Mouse (Mus musculus): Measurements from ENCODE around the gene Armh3. TPM values are rescaled to one million over a fixed set of nuclear protein-coding genes. Genes with fewer than 3 reads are reported as not detected.

Gene Armh3
- polyA plus RNA-seq, 1 experiment, result 22.0 TPM

DNA sequence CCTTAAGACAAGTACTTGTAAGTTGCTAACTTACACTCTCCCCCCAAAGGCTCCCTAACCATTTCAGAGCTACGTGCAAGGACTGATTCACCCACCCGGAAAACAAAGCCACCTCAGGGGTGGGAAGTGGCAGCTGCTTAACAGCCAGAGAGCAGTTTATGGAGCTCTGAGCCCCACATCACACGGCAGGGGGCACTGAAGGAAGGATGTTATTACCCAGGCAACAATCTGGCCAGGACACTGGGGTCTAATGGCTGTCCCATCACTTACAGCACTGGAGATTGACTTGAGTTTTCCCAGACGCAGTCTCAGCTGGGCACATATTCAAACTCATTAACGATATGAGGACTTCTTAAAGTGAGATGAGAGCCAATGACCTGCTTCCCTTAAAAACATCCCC, 37.5 kb downstream of the Armh3 start:
- DNase-seq (ENCODE audit: low read depth), result peak; percentile 10
- no peak for TF ChIP-seq CTCF (IDR thresholded peaks at IDR 0.05; ENCODE audit: borderline replicate concordance, extremely low read depth, insufficient read depth, insufficient read length)
- TF ChIP-seq POLR2A (IDR thresholded peaks at IDR 0.05; ENCODE audit: borderline replicate concordance, extremely low read depth, insufficient read depth, insufficient read length, poor library complexity, severe bottlenecking), result no peak

DNA sequence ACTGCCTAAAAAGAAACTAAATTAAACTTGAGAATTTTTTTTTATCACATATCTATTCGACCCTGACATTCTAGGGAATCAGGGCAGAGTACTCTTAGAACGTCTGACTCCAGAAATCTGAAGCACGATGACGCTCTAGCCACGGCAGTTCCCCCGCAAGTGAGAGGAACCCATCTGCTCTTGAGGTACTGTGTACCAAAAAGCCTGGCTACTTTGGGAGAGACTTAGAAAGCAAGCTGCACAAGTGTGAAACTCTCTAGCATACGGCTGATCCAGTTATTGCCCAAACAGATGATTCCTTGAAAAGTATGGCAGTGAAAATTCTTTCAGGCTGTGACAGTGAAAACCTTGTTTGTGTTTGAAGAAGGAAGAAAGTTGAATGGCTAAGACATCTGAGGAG, 41.6 kb downstream of the Armh3 start:
- no peak for DNase-seq (ENCODE audit: low read depth)
- TF ChIP-seq CTCF (IDR thresholded peaks at IDR 0.05; ENCODE audit: borderline replicate concordance, extremely low read depth, insufficient read depth, insufficient read length), result no peak
- no peak for TF ChIP-seq POLR2A (IDR thresholded peaks at IDR 0.05; ENCODE audit: borderline replicate concordance, extremely low read depth, insufficient read depth, insufficient read length, poor library complexity, severe bottlenecking)

DNA sequence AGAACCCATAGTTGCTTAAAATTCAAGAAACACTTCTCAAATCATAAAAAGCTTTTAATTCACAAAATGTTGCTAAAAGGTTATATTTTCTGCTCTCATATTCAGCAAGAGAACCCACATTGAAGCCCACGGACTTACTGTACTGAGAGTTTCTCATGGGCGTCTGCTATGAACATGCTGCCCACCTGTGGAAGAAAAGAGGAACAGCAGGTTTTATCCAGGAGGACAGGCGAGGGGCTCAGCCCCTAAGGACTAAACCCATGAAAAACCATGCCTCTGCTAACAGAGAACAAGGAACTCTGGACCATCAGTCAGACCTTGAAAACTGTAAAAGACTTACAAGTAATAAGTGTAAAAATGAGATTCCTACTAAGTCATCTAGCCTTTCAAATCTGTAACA, 45.0 kb downstream of the Armh3 start:
- TF ChIP-seq CTCF (IDR thresholded peaks at IDR 0.05; ENCODE audit: borderline replicate concordance, extremely low read depth, insufficient read depth, insufficient read length) (peak; percentile 88), POLR2A (IDR thresholded peaks at IDR 0.05; ENCODE audit: borderline replicate concordance, extremely low read depth, insufficient read depth, insufficient read length, poor library complexity, severe bottlenecking) (no peak)
- peak; percentile 77 for DNase-seq (ENCODE audit: low read depth)

DNA sequence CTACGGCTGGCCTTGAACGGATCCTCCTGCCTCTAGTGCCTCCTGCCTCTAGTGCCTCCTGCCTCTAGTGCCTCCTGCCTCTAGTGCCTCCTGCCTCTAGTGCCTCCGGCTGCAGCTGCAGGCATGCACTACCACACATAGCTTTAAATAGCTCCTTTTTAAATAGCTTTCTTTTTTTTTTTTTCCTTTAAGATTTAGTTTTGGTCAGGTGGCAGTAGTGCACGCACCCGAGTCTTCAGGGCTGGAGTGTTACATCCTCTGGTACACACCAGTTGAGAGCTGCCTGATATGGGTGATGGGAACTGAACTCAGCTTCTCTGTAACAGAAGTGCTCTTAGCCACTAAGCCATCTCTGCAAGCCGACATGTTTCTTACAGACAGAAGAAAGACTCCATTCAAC, 49.1 kb downstream of the Armh3 start:
- DNase-seq (ENCODE audit: low read depth), result no peak
- no peak for TF ChIP-seq CTCF (IDR thresholded peaks at IDR 0.05; ENCODE audit: borderline replicate concordance, extremely low read depth, insufficient read depth, insufficient read length)
- no peak for TF ChIP-seq POLR2A (IDR thresholded peaks at IDR 0.05; ENCODE audit: borderline replicate concordance, extremely low read depth, insufficient read depth, insufficient read length, poor library complexity, severe bottlenecking)

DNA sequence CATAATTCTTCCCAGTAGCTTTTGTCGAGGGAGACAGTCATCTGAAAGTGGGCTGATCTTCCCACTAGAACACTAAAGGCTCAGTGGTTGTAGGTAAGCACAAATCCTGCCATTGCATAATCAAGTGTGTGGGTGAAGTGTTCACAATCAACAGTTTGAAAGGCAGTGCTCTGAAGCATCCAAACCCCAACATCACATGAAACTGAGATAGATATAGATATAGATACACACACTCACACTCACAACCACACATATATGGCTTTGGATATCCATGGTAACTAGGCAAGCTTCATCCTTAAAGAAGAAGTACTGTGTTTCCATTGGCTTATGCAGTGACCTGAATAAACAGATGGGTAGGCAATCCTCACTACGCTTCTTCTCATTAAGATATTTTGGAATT, 50.5 kb downstream of the Armh3 start:
- no peak for DNase-seq (ENCODE audit: low read depth)

DNA sequence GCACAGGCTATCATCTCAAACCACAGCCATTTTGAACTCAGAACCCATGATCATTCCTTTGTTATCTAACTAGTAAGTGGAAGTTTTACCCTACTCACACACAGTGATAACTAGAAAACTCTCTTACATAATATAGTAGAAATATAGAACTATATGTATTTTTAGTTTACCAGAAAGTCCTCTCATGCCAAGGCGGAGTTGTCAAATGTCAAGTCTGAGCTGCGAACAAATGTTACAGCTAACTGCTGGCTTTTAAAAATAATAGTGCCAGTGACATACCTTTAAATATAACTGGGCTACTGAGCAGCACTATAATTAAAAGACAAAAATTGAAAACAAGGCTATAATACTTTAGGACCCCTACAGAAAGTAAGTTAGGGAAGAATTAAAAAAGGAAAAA, 51.0 kb downstream of the Armh3 start:
- TF ChIP-seq CTCF (IDR thresholded peaks at IDR 0.05; ENCODE audit: borderline replicate concordance, extremely low read depth, insufficient read depth, insufficient read length), result no peak
- no peak for TF ChIP-seq POLR2A (IDR thresholded peaks at IDR 0.05; ENCODE audit: borderline replicate concordance, extremely low read depth, insufficient read depth, insufficient read length, poor library complexity, severe bottlenecking)

More for the DNA sequence above, 50.5 kb downstream of the Armh3 start:
- TF ChIP-seq POLR2A (IDR thresholded peaks at IDR 0.05; ENCODE audit: borderline replicate concordance, extremely low read depth, insufficient read depth, insufficient read length, poor library complexity, severe bottlenecking), result no peak
- no peak for TF ChIP-seq CTCF (IDR thresholded peaks at IDR 0.05; ENCODE audit: borderline replicate concordance, extremely low read depth, insufficient read depth, insufficient read length)

DNA sequence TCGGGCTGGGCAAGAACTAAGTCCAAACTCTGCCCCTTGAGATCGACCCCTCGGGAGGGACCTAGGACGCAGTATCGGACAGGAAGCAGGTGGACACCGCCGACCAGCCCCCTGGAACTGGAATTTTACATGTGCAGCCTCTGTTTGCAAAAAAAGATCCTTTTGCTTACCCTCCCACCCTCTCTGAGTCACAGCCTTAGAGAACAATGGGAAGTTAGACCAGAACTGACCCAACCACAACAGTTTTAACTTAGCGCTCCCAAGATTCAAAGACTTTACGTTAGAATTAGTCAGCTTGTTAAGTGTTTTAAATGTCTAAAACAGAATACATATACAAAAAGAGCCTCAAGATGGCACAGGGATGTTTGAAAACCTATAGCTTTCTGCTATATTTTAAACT, 51.7 kb downstream of the Armh3 start:
- no peak for DNase-seq (ENCODE audit: low read depth)
- TF ChIP-seq CTCF (IDR thresholded peaks at IDR 0.05; ENCODE audit: borderline replicate concordance, extremely low read depth, insufficient read depth, insufficient read length) (no peak), POLR2A (IDR thresholded peaks at IDR 0.05; ENCODE audit: borderline replicate concordance, extremely low read depth, insufficient read depth, insufficient read length, poor library complexity, severe bottlenecking) (no peak)

More for the DNA sequence above, 51.0 kb downstream of the Armh3 start:
- no peak for DNase-seq (ENCODE audit: low read depth)

DNA sequence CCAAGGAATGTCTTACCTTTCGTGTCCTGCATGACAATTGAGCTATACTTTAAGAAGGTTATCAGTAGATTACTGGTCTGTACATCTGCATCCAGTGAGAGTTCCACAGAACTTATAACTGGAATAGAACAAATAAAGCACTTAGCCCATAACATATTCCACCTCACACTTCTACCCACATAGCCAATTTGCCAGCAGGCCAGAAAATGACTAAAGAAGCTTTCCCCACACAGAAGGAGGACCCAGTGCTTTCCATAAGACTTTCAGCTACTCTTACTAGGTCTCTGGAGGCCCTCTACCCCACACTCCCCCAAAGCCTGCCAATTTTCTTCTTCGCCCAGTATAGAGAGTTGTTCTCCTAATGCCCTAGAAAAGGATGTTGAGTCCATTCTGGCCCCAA, 52.3 kb downstream of the Armh3 start:
- TF ChIP-seq POLR2A (IDR thresholded peaks at IDR 0.05; ENCODE audit: borderline replicate concordance, extremely low read depth, insufficient read depth, insufficient read length, poor library complexity, severe bottlenecking), result no peak
- TF ChIP-seq CTCF (IDR thresholded peaks at IDR 0.05; ENCODE audit: borderline replicate concordance, extremely low read depth, insufficient read depth, insufficient read length), result no peak
- no peak for DNase-seq (ENCODE audit: low read depth)

DNA sequence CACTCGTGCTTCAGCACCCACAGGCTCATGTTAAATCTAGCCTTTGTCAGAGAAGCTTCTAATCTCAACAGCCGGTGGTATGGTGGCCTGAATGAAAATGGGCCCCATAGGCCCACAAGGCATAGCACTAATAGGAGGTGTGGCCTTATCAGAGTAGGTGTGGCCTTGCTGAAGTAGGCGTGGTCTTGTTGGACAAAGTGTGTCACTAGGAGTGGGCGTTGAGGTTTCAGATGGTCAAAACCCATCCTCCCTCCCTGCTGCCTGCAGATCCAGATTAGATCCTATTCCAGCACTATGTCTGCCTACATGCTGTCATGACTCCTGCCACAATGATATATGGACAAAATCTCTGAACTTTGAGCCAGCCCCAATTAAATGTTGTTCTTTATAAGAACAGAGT, 54.5 kb downstream of the Armh3 start:
- DNase-seq (ENCODE audit: low read depth), result no peak
- TF ChIP-seq CTCF (IDR thresholded peaks at IDR 0.05; ENCODE audit: borderline replicate concordance, extremely low read depth, insufficient read depth, insufficient read length) (no peak), POLR2A (IDR thresholded peaks at IDR 0.05; ENCODE audit: borderline replicate concordance, extremely low read depth, insufficient read depth, insufficient read length, poor library complexity, severe bottlenecking) (no peak)

DNA sequence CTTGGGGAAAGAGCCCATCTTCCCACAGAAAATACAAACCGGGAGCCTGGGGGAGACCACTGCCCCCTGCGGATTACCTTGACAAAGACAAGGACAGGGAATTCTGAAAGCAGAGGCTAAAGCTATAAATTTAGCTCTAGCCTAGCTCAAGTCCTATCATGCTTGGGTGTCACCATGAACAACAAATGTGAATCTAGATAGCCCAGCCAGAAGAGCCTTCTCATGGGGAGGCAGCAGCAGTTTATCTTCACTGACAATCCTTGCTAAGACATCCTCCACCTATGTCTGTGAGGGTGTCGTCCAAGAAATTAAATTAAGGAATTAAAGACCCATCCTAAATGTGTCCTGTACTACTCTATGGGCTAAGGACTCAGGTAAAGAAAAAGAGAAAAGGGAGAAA, 60.2 kb downstream of the Armh3 start:
- no peak for DNase-seq (ENCODE audit: low read depth)

DNA sequence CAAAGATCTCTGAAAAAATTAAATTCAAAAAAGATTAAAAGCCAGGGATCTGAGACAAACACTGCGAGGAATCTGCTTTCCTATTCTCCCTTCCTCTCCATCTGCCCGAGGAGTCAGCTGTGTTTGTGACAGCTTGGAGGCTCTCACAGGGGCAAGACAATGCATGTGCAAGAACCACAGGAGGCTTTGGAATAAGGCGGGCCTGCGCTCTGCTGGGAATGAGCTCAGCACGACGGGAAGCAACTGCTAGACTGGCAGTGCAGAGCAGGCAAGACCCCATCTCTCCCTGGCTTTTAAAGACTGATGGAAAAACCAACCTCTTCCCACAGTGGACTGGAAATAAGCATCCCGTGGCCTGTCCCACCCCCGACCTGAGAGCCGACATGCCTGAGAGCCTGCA, 60.8 kb downstream of the Armh3 start:
- no peak for TF ChIP-seq CTCF (IDR thresholded peaks at IDR 0.05; ENCODE audit: borderline replicate concordance, extremely low read depth, insufficient read depth, insufficient read length)
- TF ChIP-seq POLR2A (IDR thresholded peaks at IDR 0.05; ENCODE audit: borderline replicate concordance, extremely low read depth, insufficient read depth, insufficient read length, poor library complexity, severe bottlenecking), result no peak
- peak; percentile 86 for DNase-seq (ENCODE audit: low read depth)

More for the DNA sequence above, 60.2 kb downstream of the Armh3 start:
- TF ChIP-seq POLR2A (IDR thresholded peaks at IDR 0.05; ENCODE audit: borderline replicate concordance, extremely low read depth, insufficient read depth, insufficient read length, poor library complexity, severe bottlenecking), result no peak
- peak; percentile 12; the same call in 1 of the 2 replicates for TF ChIP-seq CTCF (IDR thresholded peaks at IDR 0.05; ENCODE audit: borderline replicate concordance, extremely low read depth, insufficient read depth, insufficient read length)

DNA sequence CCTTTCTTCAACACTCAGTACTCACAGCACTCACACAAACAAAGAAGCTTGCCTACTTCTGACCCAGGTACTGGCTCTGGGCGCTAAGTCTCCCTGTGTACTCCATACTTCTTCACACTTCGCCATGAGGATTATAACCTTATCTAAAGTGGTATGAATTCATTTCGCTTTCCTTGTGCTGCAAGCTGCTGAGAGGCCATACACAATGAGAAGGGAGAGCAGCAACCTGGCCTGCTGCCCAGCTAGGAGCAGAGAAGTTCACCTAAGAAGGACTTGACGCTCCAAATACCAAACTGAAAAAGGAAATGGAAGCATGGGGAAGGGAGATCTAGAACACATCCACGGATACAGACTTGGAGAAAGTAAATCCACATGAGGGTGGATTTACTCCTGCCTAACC, 71.1 kb downstream of the Armh3 start:
- no peak for DNase-seq (ENCODE audit: low read depth)

More for the DNA sequence above, 71.1 kb downstream of the Armh3 start:
- TF ChIP-seq POLR2A (IDR thresholded peaks at IDR 0.05; ENCODE audit: borderline replicate concordance, extremely low read depth, insufficient read depth, insufficient read length, poor library complexity, severe bottlenecking), result no peak
- TF ChIP-seq CTCF (IDR thresholded peaks at IDR 0.05; ENCODE audit: borderline replicate concordance, extremely low read depth, insufficient read depth, insufficient read length), result no peak

Measured in brain, embryonic 14.5 days (tissue).